Mouse (Mus musculus) frontal cortex, postnatal 36 days (tissue): ENCODE measurements around the gene Tmem95.

Experiments
- DNase-seq, 2 experiments: peaks; one replicate each; pipeline ENCODE4 v3.0.0; 2022; ENCODE audit warnings: low spot score in 2 of 2

Tmem95 gene

DNA sequence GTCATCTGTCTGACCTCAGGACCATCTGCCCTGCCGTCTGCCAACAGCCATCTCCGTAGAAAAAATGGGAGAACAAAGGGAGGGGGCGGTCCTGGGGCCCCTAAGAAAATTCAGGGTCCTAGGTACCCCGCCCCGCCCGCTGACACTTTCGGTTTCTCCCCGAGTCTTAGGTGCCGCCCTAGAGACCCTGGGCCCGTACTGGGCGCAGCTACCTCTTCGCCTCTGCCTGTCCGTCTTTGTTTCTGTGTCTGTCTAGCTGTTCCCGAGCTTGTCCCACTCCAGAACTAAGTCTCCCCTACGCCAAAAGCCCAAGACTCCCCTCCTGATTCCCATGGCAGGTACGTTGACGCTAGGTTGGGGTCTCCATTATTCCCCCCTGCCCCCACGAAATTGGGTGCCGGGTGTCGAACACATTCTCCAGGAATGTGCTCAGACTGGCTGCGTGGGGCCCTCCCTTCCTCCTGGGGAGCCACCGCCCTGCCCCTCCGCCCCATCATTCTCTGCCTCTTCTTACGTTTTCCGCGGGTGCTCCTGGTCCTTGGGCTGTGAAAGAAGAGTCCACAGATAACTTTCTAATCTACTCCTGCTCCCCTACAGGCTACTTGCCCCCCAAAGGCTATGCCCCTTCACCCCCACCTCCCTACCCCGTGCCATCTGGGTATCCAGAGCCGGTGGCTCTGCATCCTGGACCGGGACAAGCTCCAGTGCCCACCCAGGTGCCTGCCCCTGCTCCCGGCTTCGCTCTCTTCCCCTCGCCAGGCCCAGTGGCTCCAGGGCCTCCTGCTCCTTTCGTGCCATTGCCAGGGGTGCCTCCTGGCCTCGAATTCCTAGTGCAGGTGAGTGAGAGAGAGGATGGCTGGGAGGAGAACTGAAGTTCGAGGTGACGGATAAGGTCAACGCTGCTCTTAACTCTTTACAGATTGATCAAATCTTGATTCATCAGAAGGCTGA lies 30.8 kb downstream of the Tmem95 start:
- no peak for DNase-seq

DNA sequence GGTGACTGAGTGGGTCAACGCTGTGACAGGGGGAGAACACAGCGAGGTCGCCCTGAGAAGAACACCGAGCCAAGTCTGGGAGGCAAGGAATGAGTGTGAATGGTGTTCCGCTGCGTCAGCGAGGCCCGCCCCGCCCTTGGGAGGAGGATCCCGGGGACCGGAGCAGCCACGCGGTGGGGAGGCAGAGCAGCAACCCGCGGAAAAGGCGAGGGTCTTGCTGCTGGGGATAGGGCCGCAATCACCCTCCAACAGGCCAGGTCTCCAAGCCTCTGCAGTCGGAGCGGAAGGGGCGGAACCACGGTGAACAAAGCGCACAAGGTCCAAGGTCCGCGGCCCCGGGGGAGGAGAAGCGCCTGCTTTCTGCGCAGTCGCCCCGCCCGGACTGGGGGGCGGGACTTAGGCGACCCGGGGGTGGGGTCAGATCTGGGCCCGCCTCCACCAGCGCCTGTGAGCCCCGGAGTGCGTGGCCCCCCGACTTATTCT lies 31.6 kb downstream of the Tmem95 start, which contains the start of gene Plscr3:
Plscr3 (plus strand) TSS at position 179 of the 483 bp plus-strand sequence.
- peak; percentile 87 to 89 for DNase-seq

DNA sequence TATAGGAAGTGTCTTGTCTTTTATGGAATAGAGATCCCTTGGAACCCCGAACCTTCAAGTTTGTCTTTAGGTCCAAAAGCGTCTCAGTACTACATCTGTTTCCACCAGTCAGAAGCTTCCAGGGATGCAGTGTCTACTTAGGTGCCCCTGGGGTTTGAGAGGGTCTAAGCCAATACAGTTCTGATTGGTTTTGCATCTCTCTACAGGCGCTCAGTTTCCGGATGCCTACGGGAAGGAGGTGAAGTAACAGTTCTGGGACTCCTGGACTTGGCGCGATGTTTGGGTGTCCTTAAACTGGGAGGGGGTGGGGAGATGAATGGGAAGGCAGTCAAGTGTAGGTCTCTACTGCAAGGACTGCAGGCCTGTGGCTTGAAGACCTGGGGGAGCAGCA lies 39.1 kb downstream of the Tmem95 start:
- no peak for DNase-seq

DNA sequence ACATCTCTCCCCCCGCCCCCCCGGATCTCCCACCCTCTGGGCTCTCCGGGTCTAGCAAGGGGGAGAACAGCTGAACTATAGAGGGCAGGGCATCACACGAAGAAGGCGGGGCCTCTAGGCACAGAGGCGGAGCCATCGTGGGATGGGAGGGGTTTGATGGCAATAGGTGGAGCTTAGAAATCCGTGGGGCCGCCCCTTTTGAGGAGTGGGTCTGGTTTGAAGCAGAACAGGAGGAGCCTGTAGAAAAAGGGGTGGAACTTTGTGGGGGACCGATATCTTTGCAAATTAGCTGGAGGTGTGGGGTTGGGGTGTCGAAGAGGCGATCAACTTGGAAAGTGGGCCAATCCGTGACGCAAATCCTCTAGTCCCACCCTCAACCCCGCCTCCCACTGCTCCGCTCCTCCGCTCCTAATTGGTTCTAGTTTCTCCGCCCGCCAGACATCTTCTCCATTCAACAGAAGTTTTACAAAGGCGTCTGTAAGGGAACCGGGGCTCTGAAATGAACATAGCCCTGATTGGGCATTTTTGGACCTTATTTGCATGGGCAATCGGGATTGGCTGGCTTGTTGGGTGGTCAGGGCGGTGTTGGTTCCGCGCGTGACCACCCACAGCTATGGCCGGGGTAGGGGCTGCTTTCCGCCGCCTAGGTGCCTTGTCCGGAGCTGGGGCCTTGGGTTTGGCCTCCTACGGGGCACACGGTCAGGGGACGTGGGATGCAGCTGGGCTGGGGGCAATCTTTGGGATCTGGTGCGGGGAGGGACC lies 39.7 kb downstream of the Tmem95 start, which contains the start of gene Tmem256:
Tmem256 (plus strand) TSS at position 563 of the 762 bp plus-strand sequence.
- peak; percentile 97 to 99 for DNase-seq

DNA sequence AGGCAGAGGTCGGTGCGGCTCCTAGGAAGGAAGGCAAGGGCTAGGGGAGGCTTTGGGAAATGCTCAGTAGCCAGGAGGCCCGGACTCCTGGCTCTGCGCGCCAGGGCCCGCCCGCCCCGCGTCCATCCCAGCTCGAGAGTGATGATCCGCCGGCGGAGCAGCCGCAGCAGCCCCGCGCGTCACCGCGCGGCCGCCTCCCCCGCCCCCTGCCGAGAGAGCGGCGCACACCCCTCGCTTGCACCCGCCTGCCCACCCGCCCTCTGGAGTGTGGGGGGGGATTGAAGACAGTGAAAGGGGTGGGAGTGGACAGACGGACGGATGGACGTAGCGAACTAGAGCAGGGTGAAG lies 40.2 kb downstream of the Tmem95 start, which contains the start of gene Nlgn2:
Nlgn2 (minus strand) TSS at position 181 of the 348 bp plus-strand sequence.
- DNase-seq = no peak

DNA sequence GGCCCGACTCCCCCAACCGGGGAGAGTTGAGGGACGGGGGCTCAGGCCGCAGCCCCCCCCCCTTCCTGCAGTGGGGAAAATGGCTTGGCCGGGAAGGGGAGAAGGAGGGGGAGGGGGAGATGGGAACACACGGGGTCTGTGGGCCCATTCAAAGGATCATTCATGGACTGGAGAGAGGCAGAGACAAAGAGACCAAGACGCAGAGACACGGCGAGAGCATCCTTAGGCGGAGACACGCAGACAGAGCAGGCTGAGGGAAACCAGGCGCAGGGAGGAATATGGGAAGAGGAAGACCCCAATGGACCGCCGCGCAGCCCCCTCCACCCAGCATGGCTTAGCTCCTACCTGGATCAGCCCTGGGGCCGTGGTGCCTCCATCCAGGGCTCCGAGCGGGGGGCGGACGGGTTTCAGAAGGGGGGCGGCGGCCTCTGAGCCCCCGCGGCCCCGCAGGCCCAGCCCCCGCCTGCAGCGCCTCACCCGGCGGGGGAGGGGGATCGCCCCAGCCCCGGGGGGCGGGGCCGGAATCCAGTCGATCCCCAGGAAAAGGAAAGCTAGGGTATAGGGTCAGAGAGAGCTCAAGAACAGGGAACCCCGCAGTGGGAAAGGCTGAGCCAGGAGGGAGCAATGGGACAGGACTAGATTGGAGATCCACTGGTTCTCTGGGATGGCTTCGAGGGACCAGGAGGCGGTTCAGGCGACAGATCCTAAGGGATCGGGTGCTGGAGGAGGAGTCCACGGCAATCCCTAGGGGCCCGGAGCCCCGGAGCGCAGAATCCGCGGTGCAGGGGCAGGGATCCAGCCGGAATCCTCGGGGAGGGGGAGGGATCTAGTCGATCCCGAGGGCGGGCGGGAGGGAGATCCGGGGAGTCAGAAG lies 40.9 kb downstream of the Tmem95 start:
- peak; percentile 42 to 51 for DNase-seq

DNA sequence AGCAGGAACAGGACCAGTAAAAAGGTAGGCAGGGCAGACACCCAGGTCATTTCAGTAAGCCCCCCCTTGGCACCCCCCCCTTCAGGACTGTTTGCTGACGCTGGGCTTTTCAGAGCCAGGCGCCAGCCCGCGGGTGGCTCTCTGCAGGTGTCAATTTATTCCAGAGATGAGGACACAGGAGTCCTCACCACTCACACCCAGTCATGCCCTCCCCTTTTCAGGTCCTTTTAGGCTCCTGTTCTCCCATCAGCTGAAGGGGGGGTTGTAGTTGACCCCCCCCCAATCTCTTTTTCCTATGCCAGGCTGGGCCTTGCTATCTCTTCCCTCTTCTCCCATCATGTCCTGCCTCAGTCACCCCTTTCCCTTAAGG lies 41.9 kb downstream of the Tmem95 start:
- DNase-seq = no peak

DNA sequence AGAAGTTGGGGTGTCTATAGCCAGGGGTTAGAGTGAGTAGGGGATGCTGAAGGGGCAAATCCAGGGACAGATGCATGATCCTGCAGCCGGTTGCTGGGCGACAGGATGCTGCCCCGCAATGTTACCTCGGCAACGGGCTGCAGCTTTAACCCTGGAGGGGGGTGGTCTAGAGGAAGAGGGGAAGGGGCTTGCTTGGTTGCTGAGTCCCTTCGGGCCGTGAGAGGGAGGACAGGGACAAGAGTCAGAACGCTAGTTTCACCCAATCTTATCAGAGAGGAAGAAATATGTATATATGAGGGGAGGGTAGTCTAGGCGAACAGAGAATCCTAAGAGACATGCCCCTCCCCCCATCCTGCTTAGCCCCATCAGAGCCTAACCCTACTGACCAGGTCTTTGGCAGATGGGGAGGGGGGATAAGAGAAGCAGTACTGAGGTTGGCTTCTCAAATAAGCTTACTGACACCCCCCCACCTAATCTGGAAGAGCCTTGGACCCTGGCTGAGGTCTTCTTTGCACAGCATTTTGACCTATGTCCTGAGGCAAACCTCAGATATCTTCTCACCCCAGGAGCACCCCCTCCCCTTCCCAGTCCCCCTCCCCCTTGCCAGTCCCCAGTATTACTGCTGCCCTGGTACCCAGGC lies 42.4 kb downstream of the Tmem95 start:
- DNase-seq = no peak

DNA sequence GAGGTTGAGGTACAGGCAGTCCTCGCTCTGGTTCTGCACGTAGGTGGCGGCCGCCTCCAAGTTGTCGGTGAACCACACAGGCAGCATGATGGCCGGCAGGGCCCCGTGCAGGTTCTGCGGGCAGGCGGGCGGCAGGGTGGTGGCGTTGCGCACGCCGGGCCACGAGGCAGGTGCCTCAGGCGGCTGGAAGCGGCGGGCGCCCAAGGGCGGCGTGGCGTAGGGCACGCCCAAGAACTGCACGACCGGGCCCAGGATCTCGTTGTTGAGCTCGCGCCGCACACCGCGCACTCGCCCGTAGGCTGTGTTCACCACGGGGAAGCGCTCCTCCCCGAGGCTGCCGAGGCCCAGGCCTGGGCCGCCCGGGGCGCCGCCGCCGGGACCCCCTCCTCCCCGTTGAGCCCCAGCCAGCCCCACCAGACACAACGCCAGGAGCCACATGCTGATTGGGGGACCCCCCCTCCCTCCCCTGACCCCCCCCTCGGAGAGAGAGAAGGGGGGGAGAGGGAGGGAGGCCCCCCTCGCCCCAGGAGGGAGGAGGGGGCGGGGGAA lies 43.7 kb downstream of the Tmem95 start:
- DNase-seq = peak in 1 of 2 experiments; percentile 30

DNA sequence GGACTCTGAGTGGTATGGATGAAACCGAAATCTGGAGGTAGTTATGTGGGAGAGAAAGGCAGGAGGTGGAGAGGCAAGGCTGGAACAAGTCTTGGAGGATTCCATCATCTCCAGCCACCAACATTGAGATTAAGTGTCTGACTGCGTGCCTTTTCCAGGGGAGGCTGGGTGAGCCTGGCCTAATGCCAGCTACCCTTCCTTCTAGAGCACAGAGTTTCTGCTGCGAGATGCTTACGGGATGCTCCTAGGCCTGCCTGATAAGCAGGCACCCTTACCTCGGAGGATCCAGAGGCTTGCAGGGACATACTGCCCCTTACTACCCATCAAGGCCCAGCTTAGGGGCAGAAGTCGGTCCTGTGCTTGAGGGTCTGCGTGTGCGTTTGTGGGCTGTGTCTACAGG lies 44.3 kb downstream of the Tmem95 start:
- no peak for DNase-seq

DNA sequence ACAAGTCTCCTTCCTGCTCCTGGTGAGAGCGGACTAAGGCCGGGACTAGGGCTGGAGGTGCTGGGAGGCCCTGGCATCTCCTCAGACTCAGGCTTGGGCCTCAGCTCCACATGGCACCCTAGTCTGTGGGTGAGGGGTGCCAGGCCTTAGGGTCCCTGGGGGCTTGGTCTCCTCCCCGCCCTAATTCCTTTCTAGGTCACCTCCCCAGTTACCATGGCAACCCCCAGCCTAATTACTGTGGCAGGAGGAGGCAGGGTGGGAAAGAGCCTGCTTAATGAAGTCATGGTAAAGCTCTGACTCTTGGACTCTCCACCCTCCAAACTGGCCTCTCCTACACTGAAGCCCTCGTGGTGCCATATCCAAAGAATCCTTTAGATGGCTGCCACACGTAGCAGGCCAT lies 49.0 kb downstream of the Tmem95 start:
- DNase-seq = no peak
